Mouse (Mus musculus) intestine, embryonic 16.5 days (tissue): ENCODE results near the gene Pla2g15. TPM values are rescaled to one million over a fixed set of nuclear protein-coding genes. Genes with fewer than 3 reads are reported as not detected.
A peak's percentile ranks its signal among the peaks of the same experiment; 100 is the strongest.

Source experiments
- ATAC-seq: fragments of 200-750 bp; cut with Nextera tagmentation; 2 replicates; pipeline ENCODE4 v1.8.0; 2017; ENCODE audit warnings: moderate TSS enrichment, moderate library complexity
- H3K27ac ChIP-seq: fragments of 300-500 bp; sonication (generic); 2 replicates; pipeline ENCODE4 v1.5.1; 2014; ENCODE audit warnings: mild to moderate bottlenecking, low read length
- H3K27me3 ChIP-seq: fragments of 300-500 bp; sonication (generic); replicated peaks from 2 replicates; pipeline ENCODE4 v1.6.1; 2014; ENCODE audit warnings: low read length, control low read depth, mixed read lengths; ENCODE audit not compliant: control insufficient read depth, insufficient read depth
- H3K36me3 ChIP-seq: fragments of 300-500 bp; sonication (generic); 2 replicates; pipeline ENCODE4 v1.6.1; 2014; ENCODE audit warnings: low read length, control low read depth; ENCODE audit not compliant: control insufficient read depth, insufficient read depth
- H3K4me1 ChIP-seq: fragments of 300-500 bp; sonication (generic); 2 replicates; pipeline ENCODE4 v1.6.1; 2014; ENCODE audit warnings: low read length, control low read depth, mixed read lengths; ENCODE audit not compliant: control insufficient read depth, insufficient read depth
- H3K4me2 ChIP-seq: fragments of 300-500 bp; sonication (generic); 2 replicates; pipeline ENCODE4 v1.6.1; 2014; ENCODE audit warnings: low read depth, low read length, control low read depth
- H3K4me3 ChIP-seq: fragments of 300-500 bp; sonication (generic); 2 replicates; pipeline ENCODE4 v1.5.1; 2014; ENCODE audit warnings: mild to moderate bottlenecking, low read length
- H3K9ac ChIP-seq: fragments of 300-500 bp; sonication (generic); 2 replicates; pipeline ENCODE4 v1.6.1; 2014; ENCODE audit warnings: low read depth, low read length
- H3K9me3 ChIP-seq: fragments of 300-500 bp; sonication (generic); 2 replicates; pipeline ENCODE4 v1.6.1; 2016; ENCODE audit warnings: low read length, control low read depth; ENCODE audit not compliant: control insufficient read depth
- WGBS: fragments of 180-500 bp; shearing (Covaris S2); extraction: QIAGEN DNeasy Blood & Tissue Kit; methylation state at CpG from one replicate; pipeline ENCODE4 v1.1.7; 2014; 5-methylcytosine and 5-hydroxymethylcytosine counted together
- polyA plus RNA-seq: library from polyadenylated mRNA; unstranded; fragments of >200 nt; fragmentation: Nextera tagmentation; extraction: Ambion mirVana; gene quantifications from 2 replicates; pipeline ENCODE4 v1.2.1, GENCODE M21; 2015

Pla2g15 gene
- polyA plus RNA-seq, 1 experiment from 2014 or later, result 10.7 TPM

GRCm38 (mm10) chr8:106132356-106132755, 17.8 kb upstream of the Pla2g15 start:
- Histone ChIP-seq H3K4me2 (no peak overlapping the region), H3K36me3 (peaks cover 11% of the 10 kb centered on the region), H3K27me3 (peaks cover 13% of the 10 kb centered on the region), H3K9me3 (no peaks in the 10 kb centered on the region), H3K4me1 (peaks cover 12% of the 10 kb centered on the region), H3K27ac (no peak overlapping the region), H3K4me3 (no peak overlapping the region), H3K9ac (no peak overlapping the region)
- no peak for ATAC-seq
- WGBS, result 91% methylated on average over 11 of the region's 11 CpGs

DNA sequence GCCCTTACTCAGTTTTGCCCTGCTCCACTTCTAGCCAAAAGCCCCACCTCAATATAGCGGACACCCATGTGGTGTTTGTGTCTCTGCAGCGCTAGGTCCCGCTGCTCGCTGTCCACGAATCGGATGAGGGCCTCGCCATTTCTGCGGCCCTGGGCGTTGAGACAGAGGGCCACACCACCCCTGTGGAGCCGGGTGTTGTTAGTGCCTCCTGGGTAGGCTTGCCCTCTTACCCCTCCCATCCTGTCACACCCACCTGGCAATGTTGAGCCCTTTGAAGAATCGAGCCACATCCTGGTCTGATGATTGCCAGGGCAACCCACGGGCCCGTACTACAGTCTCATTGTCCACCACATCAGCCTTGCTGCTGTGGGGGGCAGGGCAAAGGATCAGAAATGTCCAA, 16.7 kb upstream of the Pla2g15 start:
- no peak overlapping the region for H3K27ac ChIP-seq
- H3K36me3 ChIP-seq, result peaks cover 3% of the 10 kb centered on the region; the same call in 1 of the 2 replicates
- H3K4me1 ChIP-seq, result peaks cover 17% of the 10 kb centered on the region
- ATAC-seq, result no peak
- no peak overlapping the region for H3K4me3 ChIP-seq
- no peak overlapping the region; the same call in 1 of the 2 replicates for H3K9ac ChIP-seq
- WGBS, result 64% methylated on average over 13 of the region's 13 CpGs
- no peak overlapping the region for H3K4me2 ChIP-seq
- H3K27me3 ChIP-seq, result peaks cover 13% of the 10 kb centered on the region
- no peaks in the 10 kb centered on the region for H3K9me3 ChIP-seq

DNA sequence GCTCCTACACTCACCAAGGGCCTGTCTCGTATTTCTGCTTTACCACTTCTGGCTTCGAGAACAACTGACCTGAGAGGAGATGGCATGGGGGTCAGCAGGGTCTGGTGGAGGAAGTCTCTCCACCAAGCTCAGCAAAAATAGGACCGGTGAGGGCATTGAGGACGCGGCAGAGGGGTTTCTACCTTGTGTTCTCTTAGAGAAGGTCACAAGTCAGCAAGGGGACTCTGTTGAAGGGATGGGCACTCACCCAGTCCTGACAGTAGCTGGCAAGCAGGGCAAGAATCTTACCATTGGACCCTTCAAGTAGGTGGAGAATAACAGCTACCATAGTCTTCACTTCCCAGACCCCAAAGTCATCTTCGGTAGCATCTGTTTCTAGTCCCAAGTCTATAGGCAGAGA, 16.3 kb upstream of the Pla2g15 start:
- Histone ChIP-seq H3K27ac (peak overlapping the region; percentile 77; the same call in 1 of the 2 replicates), H3K4me3 (no peak overlapping the region; the same call in 1 of the 2 replicates)

DNA sequence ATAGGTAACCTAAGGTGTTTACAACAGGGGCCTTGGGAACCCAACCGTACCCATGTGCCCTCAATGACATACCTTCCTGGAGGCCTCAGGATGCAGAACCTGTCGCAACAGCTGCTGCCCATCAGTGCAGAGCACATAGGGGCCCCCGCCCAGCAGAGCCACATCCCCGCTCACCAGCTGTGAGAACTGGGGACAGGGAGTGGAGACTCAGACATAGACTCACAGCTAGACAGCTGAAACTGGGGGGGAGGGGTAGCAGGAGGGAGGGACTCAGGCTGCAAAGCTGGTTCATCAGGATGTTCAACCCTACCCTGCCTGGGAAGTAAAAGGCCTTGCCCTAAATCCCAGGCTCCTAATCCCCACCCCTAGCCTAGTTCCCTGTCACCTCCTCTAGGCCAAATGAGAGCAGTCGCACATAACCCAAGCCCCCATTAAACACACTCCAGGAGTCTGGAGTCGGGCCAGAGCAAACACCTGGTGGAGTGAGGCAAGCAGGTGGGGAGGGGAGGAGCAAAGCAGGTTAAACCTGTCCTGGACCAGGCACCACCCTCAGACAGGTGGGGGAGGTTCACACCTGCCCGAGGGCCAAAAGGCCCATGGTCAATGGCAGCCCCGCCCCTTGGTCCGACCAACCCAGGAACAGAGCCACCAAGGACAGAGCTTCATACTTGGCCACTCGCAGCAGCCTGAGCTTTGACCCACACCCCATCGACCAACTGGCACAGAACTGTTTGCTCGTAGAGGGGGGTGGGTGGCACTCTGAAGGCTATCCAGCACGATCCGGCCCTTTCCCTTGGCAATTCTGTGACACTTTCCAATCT, 15.2 kb upstream of the Pla2g15 start:
- Histone ChIP-seq H3K4me1 (peaks cover 17% of the 10 kb centered on the region), H3K27ac (peak overlapping the region; percentile 77), H3K9me3 (no peaks in the 10 kb centered on the region), H3K4me3 (peak overlapping the region; percentile 65), H3K36me3 (peaks cover 2% of the 10 kb centered on the region; the same call in 1 of the 2 replicates), H3K9ac (peak overlapping the region; percentile 82), H3K27me3 (peaks cover 13% of the 10 kb centered on the region), H3K4me2 (peak overlapping the region; percentile 93)
- ATAC-seq, result peak; percentile 78
- 10% methylated on average over 14 of the region's 14 CpGs for WGBS

More for the DNA sequence above, 16.3 kb upstream of the Pla2g15 start:
- H3K27me3 ChIP-seq, result peaks cover 13% of the 10 kb centered on the region
- WGBS, result 66% methylated on average over 6 of the region's 6 CpGs
- no peak for ATAC-seq
- H3K9ac ChIP-seq, result no peak overlapping the region; the same call in 1 of the 2 replicates
- peaks cover 3% of the 10 kb centered on the region; the same call in 1 of the 2 replicates for H3K36me3 ChIP-seq
- H3K9me3 ChIP-seq, result no peaks in the 10 kb centered on the region
- peak overlapping the region; percentile 93; the same call in 1 of the 2 replicates for H3K4me2 ChIP-seq
- H3K4me1 ChIP-seq, result peaks cover 17% of the 10 kb centered on the region

DNA sequence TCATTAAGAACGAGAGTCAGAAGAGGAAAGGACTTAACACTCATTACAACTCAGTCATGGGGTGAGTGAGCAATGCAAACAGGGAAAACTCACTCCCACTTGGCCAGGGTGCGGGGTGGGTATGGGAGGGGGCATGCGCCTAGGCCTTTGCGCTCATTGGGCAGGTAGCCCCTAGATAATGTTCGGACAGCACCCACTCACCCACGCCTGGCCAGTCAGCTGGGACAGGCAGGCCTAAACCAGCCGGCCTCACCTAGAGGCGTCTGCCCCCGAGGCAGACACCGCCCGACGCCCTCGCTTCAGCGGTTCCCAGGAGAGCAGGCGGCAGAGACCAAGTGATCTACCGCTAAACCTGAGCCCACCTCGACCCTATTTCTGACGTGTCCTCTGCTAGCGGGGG, 14.5 kb upstream of the Pla2g15 start:
- Histone ChIP-seq H3K9me3 (no peaks in the 10 kb centered on the region), H3K4me3 (peak overlapping the region; percentile 65), H3K36me3 (no peaks in the 10 kb centered on the region; the same call in 1 of the 2 replicates), H3K27me3 (peaks cover 13% of the 10 kb centered on the region), H3K27ac (peak overlapping the region; percentile 77), H3K4me1 (peaks cover 17% of the 10 kb centered on the region), H3K4me2 (peak overlapping the region; percentile 93), H3K9ac (peak overlapping the region; percentile 82)
- WGBS, result 4% methylated on average over 19 of the region's 19 CpGs
- peak; percentile 2 for ATAC-seq

DNA sequence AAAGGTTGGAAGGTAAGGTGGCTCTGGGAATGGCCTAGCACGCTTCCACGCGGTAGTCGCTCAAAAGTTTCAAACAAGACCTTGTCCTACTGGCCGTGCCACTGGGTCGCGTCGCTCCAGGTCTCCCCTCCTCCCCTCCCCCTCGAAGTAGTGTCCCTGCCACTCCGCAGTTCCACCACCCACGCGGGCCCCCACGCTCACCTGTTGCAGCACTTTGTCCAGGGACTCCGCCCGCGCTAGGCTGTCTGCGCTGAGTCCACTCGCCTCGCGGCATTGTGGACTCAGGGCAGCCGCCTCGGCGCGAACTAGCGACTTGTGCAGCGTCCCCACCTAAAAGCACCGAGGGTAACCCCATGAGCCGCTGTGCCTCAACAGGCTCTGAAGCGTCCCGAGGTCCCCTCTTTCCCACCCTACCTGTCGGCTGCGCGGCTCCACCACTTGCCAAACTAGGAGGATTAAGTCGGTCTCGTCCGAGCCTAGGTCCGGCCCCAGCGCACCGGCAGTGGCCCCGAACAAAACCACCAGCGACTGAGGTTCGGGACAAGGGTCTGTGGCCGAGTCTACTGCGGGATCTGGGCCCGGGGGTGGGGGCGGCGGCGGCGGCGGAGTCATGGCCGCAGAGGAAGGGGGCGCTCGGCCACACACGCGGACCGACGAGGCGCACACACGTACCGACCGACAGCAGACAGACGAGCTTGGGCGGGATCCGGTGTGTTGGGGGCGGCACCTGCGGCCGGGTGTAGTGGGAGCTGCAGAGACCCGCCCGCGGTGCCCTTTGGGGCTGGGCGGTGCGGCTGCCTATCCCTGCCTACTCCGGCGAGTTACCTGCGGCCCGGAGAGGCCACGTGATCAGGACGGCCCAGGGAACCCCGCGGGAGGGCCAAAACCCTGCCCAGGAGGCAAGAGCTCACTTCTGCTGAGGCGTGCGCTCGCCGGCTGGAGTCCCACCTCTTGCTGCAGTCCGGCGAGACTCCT, 13.8 kb upstream of the Pla2g15 start, which contains the start of gene Esrp2:
Esrp2 (minus strand) TSS at position 819 of the 975 bp plus-strand sequence.
- Histone ChIP-seq H3K36me3 (no peaks in the 10 kb centered on the region; the same call in 1 of the 2 replicates), H3K27me3 (peaks cover 13% of the 10 kb centered on the region), H3K9ac (peak within 1 kb of the TSS; percentile 82), H3K9me3 (no peaks in the 10 kb centered on the region), H3K4me3 (peak within 1 kb of the TSS; percentile 65), H3K4me2 (peak within 1 kb of the TSS; percentile 93), H3K27ac (peak within 1 kb of the TSS; percentile 82), H3K4me1 (peaks cover 20% of the 10 kb centered on the region)
- ATAC-seq, result peak; percentile 82
- under 1% methylated on average over 85 of the region's 86 CpGs for WGBS

DNA sequence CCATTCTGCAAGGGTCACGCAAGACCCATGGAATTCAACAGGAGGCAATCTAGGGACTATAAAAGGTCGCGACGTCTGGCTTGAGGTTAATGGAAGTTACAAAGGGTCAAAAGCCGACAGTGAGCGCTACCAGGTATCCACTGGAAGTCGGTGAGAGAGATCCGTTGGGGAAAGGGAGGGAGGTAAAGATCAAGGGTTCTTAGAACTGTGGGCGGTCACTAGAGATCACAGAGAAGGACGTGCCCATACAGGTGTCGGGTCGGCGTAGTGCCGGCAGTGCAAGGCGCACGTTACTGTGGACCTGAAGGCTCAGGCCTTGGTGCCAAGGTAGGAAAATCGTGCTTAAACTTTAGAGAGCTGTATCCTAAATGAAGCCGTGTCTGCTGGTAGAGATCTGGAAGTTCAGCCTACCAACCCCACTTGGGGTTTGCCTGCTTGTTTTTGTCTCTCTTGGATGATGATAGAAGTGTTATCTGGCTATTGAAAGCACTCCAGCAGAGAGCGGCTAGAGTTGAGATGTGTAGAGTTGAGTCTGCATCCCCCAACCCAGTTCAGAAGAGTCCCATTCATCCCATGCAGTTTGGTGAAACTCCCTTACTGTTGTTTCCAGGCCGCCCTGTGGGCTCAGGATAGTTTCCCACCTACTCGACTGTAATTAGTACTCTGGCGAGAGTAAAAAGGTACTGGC, 12.8 kb upstream of the Pla2g15 start:
- peaks cover 13% of the 10 kb centered on the region for H3K27me3 ChIP-seq
- 5% methylated on average over 22 of the region's 22 CpGs for WGBS
- no peaks in the 10 kb centered on the region for H3K9me3 ChIP-seq
- peak overlapping the region; percentile 65 for H3K4me3 ChIP-seq
- peak overlapping the region; percentile 93 for H3K4me2 ChIP-seq
- H3K4me1 ChIP-seq, result peaks cover 20% of the 10 kb centered on the region
- H3K27ac ChIP-seq, result peak overlapping the region; percentile 82
- 0 out of 2 replicates have a peak, but pooled peaks have one; percentile 14 for ATAC-seq
- H3K9ac ChIP-seq, result peak overlapping the region; percentile 82
- H3K36me3 ChIP-seq, result no peaks in the 10 kb centered on the region; the same call in 1 of the 2 replicates

DNA sequence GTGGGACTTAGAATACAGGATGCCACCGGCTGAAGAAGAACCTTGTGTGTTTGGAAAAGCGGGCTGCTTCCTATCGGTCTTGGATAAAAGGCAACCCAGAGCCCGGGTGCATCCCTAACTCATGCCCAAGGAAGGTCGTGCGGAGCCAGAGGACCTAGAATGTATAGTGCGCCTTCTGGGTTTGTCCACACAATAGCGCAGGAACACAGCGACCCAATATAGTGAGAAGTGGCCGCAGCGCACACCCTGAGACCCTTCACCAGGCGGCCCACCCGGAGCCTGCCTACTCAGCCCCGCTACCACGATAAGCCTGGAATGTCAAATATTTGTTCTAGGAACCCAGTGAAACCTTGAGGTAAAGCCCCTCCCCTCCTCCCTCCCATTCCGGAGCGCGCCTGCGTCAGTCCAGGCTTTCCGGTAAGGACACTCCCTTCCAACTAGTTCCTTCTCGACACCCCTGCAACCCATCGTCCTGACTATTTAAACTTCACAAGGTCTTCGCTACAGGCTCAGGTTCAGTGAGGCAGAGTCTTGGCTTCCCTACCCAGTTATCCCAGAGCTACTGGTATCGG, 12.2 kb upstream of the Pla2g15 start:
- H3K4me1 ChIP-seq, result peaks cover 20% of the 10 kb centered on the region
- H3K4me3 ChIP-seq, result peak overlapping the region; percentile 65
- H3K36me3 ChIP-seq, result no peaks in the 10 kb centered on the region; the same call in 1 of the 2 replicates
- peak overlapping the region; percentile 82 for H3K27ac ChIP-seq
- peak overlapping the region; percentile 93 for H3K4me2 ChIP-seq
- peaks cover 13% of the 10 kb centered on the region for H3K27me3 ChIP-seq
- peak overlapping the region; percentile 82 for H3K9ac ChIP-seq
- WGBS, result under 1% methylated on average over 24 of the region's 24 CpGs
- no peaks in the 10 kb centered on the region for H3K9me3 ChIP-seq
- ATAC-seq, result peak; percentile 7; the same call in 1 of the 2 replicates
